Mouse (Mus musculus) urinary bladder, postnatal 10 days (tissue): Measurements from ENCODE around the gene Taf3.

Experiments
- DNase-seq: peaks from one replicate; pipeline ENCODE4 v3.0.0; 2022; ENCODE audit warnings: low spot score

The Taf3 gene

GRCm38 (mm10) chr2:9875676-9876357 lies 172.6 kb downstream of the Taf3 start:
- no peak for DNase-seq

- DNase-seq: no peak
Observed at GRCm38 (mm10) chr2:9875220-9875619, 173.2 kb downstream of the Taf3 start.

- DNase-seq: no peak
Observed at GRCm38 (mm10) chr2:9874467-9875219, 173.8 kb downstream of the Taf3 start.

- no peak for DNase-seq
Observed at GRCm38 (mm10) chr2:9873757-9874156, 174.6 kb downstream of the Taf3 start.

DNA sequence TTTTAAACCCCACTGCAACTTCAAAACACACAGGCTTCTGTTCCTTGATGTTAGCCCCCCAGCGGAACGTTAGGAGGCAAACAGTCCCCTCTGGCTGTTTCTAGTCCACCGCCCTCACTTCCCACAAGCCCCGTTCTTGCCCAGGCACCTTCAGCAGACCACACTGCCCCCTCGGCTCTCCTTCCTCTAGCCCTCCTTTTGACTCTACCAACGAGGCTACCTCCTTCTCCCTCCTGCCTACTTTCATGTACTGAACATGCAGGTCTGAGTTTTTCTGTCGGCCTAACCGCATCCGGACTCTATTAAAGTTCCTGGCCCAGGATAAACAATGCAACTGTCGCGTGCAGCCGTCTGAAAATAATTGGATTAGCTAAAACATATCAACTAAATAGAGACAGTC lies 175.7 kb downstream of the Taf3 start:
- no peak for DNase-seq

DNA sequence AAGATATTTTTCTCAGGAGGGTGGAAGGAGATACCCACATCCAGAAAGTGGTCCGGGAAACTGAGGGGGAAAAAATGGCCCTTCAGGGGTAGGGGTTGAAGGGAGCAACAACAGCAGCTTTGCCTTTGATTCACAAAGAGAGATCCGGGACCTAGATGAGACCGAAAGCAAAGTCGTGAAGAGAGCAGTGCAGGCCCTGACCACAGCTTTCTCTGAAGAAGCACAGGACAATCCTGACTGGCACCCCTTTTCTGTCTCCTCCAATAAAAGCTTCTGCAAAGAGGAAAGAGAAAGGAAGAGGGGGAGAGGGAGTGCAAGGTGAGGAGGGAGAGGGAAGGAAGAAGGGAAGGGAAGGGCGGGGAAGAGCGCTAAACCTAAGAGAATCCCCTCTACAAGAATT lies 176.6 kb downstream of the Taf3 start:
- no peak for DNase-seq

- no peak for DNase-seq
Observed at GRCm38 (mm10) chr2:9871141-9871716, 177.2 kb downstream of the Taf3 start.

GRCm38 (mm10) chr2:9867092-9867825 lies 181.1 kb downstream of the Taf3 start:
- no peak for DNase-seq
